Mouse (Mus musculus) C2C12 (cell line): Measurements from ENCODE around the gene Ktn1. TPM values are rescaled to one million over a fixed set of nuclear protein-coding genes. Genes with fewer than 3 reads are reported as not detected.

Source experiments
- H3K27me3 ChIP-seq: one replicate; pipeline ENCODE4 v1.6.1; 2011; ENCODE audit not compliant: control insufficient read depth, insufficient read depth, insufficient read length
- H3K36me3 ChIP-seq: one replicate; pipeline ENCODE4 v1.6.1; 2011; ENCODE audit not compliant: control insufficient read depth, insufficient read depth
- H3K4me3 ChIP-seq: one replicate; pipeline ENCODE4 v1.5.1; 2011; ENCODE audit warnings: mild to moderate bottlenecking, control low read depth; ENCODE audit not compliant: poor library complexity, insufficient read depth, severe bottlenecking
- H3K79me2 ChIP-seq: one replicate; pipeline ENCODE4 v1.6.1; 2011; ENCODE audit not compliant: control insufficient read depth, insufficient read depth
- H3K79me3 ChIP-seq: one replicate; pipeline ENCODE4 v1.6.1; 2011; ENCODE audit warnings: low read depth, control low read depth
- H3ac ChIP-seq: one replicate; pipeline ENCODE3; 2011; ENCODE audit warnings: low read depth; ENCODE audit not compliant: control insufficient read depth, insufficient read length
- CTCF ChIP-seq: IDR thresholded peaks from one replicate; pipeline ENCODE4 v1.5.1; 2011; ENCODE audit not compliant: control insufficient read depth, insufficient read depth, insufficient read length
- MAX ChIP-seq: IDR thresholded peaks from one replicate; pipeline ENCODE4 v1.6.1; 2011; ENCODE audit warnings: mild to moderate bottlenecking, control low read depth
- MYOD1 ChIP-seq: IDR thresholded peaks from one replicate; pipeline ENCODE4 v1.6.1; 2011; ENCODE audit warnings: low read depth; ENCODE audit not compliant: control insufficient read depth, insufficient read length
- MYOG ChIP-seq: IDR thresholded peaks from one replicate; pipeline ENCODE4 v1.6.1; 2011; ENCODE audit not compliant: control insufficient read depth, insufficient read length; ENCODE audit errors: extremely low read depth
- polyA plus RNA-seq: library from polyadenylated mRNA; unstranded; fragments of >200 nt; fragmentation: generic; extraction: Trizol; gene quantifications from one replicate; pipeline ENCODE4 v1.2.1, GENCODE M21; 2012; ENCODE audit warnings: missing spikeins

Gene Ktn1
- polyA plus RNA-seq, 1 experiment, result 14.8 TPM

GRCm38 (mm10) chr14:47786112-47786511, 137.9 kb downstream of the Ktn1 start:
- Histone ChIP-seq H3K4me3 (no peak overlapping the region), H3K79me3 (no peaks in the 10 kb centered on the region), H3K36me3 (no peaks in the 10 kb centered on the region), H3K79me2 (no peaks in the 10 kb centered on the region), H3K27me3 (no peaks in the 10 kb centered on the region), H3ac (no peak overlapping the region)
- TF ChIP-seq MYOG (no peak), CTCF (no peak), MYOD1 (no peak), MAX (no peak)

Other genes starting within 250 kb of the Ktn1 start
- gene Dlgap5, start 230.0 kb upstream of the Ktn1 start, polyA plus RNA-seq, result 34.2 TPM
- gene Fbxo34, start 198.0 kb upstream of the Ktn1 start, polyA plus RNA-seq, result 11.9 TPM
- gene Atg14, start 77.8 kb upstream of the Ktn1 start, polyA plus RNA-seq, result 3.3 TPM